Mouse (Mus musculus) 416B (cell line): ENCODE data around the gene Slc24a3.

ENCODE experiments used
- DNase-seq: peaks from one replicate; pipeline ENCODE4 v3.0.0; 2011; ENCODE audit warnings: low read depth

Slc24a3 gene

GRCm38 (mm10) chr2:145546071-145546470 is 378.5 kb downstream of the Slc24a3 start:
- DNase-seq: no peak

DNA sequence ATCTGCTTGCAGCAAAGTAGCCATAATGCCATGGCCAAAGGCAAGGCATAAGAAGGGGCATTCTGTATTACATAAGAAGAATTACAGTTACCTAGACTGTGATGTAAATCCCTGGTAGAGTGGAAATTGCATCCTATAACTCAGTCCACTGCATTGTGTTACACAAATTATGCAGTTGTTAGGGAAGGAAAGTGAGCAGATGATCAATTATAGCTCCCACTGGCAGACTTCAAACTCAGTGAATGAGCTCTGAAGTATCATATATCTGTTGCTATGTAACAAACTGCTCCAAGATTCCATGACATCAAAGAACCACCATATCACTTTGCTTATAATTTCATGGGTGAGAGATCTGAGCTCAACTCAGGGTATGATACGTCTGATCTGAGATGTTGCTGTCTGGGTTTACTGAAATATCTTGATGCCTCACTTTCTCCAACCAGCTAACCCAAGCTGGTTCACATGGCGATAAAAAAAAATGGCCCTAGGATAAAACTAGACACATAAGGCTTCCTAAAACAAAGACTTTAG is 387.2 kb downstream of the Slc24a3 start:
- DNase-seq: no peak

- no peak for DNase-seq
Observed at GRCm38 (mm10) chr2:145555713-145556112, 388.2 kb downstream of the Slc24a3 start.

DNA sequence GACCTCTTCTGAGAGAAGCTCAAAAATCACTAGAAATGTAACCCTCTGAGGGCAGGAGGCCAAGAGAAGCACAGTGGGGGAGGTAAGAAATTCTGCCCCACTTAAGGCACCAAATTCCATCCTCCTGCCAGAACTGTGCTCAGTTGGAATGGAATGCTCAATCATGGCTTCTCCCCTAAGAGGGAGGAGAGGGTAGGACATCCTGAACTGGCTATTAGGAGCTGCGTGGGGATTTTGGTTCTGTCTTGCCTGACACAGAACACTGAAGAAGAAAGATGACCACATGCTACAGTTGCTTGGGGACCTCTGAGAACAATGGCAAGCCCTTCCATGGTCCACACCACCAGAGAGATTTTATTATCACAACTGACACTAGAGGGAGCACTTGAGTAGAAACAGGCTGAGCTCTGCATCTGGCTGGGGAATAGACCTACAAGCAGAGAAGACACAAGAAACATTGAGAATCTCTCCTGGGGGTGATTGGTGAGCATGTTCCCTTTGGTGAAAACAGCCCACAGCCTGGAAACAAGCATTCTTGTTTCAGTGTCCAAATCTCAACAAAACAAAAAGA is 389.9 kb downstream of the Slc24a3 start:
- peak; percentile 62 for DNase-seq

- DNase-seq: no peak
Observed at GRCm38 (mm10) chr2:145562493-145562892, 394.9 kb downstream of the Slc24a3 start.

GRCm38 (mm10) chr2:145564596-145564995 is 397.0 kb downstream of the Slc24a3 start:
- DNase-seq: no peak

GRCm38 (mm10) chr2:145566904-145567303 is 399.4 kb downstream of the Slc24a3 start:
- no peak for DNase-seq

GRCm38 (mm10) chr2:145571943-145572342 is 404.4 kb downstream of the Slc24a3 start:
- DNase-seq: no peak

DNA sequence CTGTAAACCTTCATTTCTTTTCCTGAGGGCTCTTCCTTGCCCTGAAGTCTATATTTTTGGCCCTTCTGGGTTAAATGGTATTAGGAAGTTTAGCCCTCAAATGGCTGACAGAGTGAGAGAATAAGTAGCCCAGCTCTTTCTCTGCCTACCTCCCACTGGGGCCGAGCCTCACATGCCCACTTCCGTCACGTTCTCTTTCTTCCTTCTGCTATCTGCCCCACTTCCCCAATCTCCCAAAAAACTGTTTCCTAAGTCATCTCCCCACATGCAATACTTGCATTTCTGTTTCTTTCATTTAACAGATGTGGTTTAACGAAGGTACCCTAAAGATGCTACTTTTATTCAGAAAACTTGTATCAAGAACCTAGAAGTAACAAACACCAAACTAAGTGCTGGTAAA is 406.6 kb downstream of the Slc24a3 start:
- no peak for DNase-seq

- no peak for DNase-seq
Observed at GRCm38 (mm10) chr2:145583103-145583502, 415.5 kb downstream of the Slc24a3 start.

GRCm38 (mm10) chr2:145585437-145585836 is 417.9 kb downstream of the Slc24a3 start:
- DNase-seq: no peak

DNA sequence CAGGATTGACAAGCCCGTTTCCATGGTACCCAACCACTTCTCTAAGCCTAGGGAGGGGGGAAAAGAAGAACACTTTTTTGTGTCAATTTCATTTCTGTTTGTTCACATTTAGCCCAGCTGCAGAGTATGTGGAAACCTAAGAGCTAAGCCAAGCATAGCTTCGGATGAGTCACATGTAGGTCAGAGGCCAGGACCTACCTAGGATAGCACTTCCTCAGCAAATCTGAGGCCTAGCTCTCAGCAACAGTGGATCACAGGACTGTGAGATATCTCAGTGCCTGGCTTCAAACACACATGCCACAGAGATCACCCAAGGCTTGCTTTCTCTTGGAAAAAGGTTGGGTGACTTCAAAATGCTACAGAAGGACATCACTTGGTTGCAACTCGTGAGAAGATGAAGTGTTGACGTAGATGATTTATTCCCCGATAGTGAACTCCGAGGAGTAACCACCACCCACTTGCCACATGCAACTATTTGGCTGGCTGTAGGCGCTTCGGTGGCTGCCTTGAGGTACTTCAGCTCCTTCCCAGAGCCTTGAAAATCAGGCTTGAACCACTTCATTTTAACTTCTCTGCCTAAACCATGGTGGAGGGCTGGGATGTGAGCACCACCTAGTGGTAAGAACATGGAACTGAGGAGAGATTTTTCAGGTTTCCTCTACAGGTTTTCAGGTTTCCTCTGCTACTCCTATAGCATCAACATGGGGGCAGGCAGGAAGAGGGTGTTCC is 420.6 kb downstream of the Slc24a3 start:
- peak; percentile 73 for DNase-seq

DNA sequence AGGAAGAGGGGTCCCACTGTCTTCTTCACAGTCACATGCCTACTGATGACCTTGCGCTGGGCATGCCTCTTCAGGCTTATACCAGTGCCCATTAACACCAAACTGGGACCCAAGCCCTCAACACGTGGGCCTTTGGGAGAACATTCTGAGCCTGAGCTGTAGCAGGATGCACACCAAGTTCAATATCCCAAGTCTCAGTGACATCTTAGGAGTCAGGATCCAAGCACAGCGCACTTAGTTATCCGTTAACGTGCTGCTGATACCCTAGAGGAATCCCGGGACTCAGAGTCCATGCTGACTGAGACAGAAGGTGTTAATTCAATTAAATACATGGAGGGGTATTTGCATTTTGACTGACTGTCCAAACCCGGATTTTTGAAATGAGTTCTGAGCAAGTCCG is 424.3 kb downstream of the Slc24a3 start:
- DNase-seq: no peak

DNA sequence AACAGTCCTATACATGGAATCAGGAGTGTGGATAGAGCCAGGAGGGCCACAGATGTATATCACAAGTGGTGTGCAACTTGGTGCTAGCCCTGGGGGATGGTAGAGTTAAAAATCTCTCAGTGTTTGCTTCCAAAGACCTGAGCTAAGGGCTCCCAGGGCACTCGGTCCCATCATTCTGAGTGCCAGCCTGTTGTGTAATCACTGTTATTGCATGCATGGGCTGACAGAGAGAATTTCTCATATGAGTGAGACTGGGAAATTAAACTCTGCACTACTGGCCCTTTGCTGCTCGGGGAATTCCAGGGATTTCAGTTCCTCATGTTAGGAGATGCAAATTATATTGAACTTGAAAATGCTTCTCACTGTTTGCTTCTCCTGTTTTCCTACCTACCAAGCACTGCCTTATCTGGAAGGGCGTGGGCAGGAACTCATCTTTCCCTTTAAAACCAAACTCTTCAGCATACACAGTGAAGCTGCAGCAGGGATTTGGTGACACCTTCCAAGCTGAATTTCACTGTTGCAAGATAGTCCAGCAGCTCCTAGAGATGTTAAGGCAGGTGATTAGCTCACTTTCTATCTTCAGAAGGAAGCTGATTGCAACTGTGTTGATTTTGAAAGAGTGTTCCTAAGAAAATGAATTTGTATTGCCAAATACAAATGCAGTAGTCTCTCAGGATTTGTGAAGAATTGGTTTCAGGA is 426.2 kb downstream of the Slc24a3 start:
- DNase-seq: no peak

DNA sequence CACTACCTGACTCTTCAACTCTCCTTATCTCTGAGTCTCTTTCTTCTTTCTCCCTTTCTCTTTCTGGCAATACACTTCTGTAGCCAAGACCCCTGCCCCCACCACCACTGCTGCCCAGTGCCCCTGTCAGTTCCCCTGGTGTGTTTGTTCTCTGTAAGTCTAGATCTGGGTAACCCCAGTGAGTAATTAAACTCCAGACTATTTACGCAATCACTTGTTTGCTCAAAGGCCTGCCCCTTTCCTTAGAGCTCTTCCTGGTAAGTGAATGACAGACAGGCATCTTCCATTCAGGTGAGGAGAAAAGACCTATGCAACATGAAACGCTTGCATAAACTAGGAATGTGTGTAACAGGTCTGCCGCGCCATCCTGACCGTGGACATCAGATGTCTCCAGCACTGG is 430.3 kb downstream of the Slc24a3 start:
- peak; percentile 19 for DNase-seq

DNA sequence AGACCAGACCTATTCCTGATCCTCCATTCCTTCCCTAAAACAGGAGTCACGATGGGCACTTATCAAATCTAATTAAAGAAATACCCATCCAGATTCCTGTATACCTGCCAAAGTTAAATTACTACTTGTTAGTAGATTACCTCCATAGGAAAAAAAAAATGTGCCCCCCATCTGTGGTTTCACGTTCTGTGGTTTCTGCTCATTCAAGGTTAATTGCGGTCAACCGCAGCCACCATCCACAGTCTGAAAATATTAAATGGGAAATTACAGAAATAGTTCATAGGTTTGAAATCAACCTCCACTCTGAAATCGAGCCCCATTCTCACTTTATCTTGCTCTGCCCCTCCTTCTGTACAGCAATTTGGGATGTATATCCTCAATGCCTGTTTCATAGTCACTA is 440.3 kb downstream of the Slc24a3 start:
- DNase-seq: peak; percentile 70

DNA sequence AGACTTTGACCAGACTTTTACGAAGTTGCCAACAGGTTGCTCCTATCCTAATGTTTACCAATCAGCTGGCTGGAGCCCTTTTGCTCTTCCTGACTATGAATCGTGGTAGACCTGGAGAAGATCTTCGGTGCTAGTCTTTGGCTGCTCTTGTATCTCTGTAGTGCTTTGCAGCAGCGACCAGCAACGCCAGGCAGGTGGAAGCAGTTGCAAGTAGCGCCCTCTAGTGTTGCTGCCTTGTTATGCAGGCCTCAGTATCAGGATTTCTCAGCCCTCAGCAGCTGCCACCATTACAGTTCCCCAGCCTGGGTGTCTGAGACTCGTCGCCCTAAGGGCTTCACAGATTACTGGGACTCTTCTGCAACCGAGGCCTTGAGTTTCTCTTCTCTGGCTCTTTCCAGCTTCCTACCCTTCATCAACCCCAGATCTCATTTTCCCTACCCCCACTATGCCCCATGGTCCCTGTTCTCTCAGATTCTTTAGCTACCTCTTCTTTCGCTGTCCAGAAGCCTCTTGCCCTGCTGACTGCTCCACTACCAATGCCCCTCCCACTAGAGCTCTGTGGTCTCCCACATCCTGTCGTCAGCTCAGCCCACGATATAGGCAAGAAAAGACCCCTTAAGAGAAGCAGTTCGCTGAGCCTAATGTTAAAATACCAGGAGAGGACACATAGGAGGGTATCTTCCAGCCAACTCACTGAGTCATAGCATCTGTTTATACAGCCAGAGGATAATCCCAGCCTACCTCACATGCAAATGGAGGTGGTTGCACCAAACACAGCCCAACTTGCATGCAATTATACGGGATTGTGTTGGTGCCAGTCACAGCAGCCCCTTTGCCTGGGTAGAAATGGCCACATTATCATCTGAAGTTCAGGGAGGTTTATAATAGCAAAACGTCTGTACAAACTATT is 443.5 kb downstream of the Slc24a3 start:
- DNase-seq: peak; percentile 59

DNA sequence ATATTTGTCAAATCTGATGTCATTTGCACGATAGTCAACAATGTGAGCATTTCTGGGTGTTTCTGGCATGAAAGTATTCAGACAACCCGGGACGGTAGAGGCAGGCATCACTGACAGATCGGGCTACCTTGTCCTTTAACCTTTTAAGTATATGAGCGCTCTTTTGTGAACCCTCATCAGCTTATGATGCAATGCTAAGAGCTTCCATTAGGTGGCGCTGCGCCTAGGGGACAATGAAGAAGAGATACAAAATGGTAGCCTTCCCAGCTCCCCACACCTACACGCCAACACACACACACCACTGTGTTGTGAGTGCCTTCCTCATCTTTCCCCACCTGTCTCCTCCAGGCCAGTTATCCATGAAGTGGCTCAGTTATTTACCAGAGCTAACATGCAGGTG is 445.4 kb downstream of the Slc24a3 start:
- DNase-seq: peak; percentile 20

- DNase-seq: no peak
Observed at GRCm38 (mm10) chr2:145613705-145614104, 446.2 kb downstream of the Slc24a3 start.

GRCm38 (mm10) chr2:145619688-145620087 is 452.1 kb downstream of the Slc24a3 start:
- no peak for DNase-seq

DNA sequence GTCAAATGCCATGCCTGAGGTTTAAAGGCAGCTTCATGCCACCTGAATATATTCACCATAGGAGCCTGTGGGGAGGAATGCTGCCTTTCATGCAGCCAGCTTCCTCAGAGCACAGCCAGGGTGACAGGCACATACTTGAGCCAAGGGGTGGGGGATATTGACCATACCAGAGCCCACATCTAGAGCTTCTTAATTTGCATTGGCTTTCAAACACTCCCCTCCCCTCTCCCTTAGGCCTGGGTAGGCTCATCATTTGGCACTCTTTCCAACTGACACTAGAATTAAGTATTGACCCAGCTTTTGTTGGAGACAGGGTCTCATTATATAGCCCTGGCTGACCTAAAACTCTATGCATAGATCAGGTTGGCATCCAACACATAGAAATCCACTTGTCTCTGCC is 453.2 kb downstream of the Slc24a3 start:
- DNase-seq: no peak

- no peak for DNase-seq
Observed at GRCm38 (mm10) chr2:145621119-145621518, 453.6 kb downstream of the Slc24a3 start.
